Mouse (Mus musculus): ENCODE data around the gene Haspin.
"Not testable (repeated sequence)": the region's sequence is repeated elsewhere in the genome, so short reads cannot be mapped to it uniquely, and the experiment has no call there.

Gene Haspin

GRCm38 (mm10) chr11:73146026-73146974, 8.2 kb upstream of the Haspin start:
- DNase-seq (ENCODE audit: extremely low spot score, low spot score): no peak

DNA sequence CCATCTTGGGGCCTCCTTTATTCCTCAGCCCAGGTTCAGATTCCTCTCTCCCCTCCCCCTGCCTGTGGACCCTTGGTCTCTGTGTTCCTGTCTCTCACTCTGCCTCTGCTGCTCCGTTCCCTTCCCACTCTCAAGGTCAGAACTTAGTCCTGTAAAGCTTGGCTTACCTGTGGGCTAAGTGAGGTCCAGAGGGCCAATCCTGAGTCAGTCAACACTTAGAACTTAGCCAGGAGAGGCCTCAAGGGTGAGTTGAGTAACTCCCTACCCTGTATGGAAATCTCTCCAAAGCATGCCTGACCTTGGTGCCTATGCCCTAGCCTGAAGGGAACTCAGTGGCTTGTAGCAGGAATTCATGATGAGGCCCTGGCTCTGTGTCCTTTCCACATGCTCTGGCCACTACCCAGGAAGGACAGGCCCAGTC, 6.2 kb upstream of the Haspin start:
- DNase-seq (ENCODE audit: extremely low spot score, low spot score): no peak

DNA sequence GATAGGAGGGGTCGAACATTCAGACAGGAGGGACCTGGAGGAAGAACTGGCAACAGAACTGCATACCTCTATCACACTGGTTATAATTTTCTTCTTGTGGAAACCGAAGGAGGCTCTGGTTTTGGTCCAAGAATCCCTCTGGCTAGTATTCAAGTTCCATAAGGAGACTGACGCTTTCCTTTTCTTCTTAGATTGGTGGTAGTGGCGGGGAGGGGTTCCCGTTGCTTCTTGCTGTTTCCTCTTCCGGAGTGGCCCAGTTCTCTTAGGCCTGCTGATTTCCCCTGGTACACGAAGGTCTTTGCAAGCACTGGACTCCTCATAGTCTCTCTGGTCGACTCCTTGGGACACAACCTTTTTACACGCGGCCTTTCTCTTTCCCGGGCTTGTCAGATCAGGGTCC, 978 bp downstream of the Haspin start:
- DNase-seq (ENCODE audit: extremely low spot score, low spot score): no peak

DNA sequence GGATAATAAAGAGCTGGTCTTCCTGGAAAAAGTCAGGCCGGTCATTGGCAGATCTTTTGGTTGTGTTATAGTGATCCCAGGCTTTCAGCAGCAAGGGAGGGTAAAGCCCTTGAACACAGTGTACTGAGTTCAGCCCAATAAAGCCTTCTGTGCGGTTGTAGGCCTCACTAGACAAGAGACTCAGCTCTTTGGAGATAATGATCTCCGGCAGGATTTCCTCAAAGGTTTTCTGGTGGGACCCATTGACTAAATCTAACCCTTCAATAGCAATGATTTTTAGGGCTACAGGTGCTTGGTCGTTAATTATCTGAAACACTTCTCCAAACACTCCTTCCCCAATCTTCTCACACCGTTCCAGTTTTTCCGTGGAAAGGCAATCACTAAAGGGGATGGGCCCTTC, 1.5 kb downstream of the Haspin start:
- no peak for DNase-seq (ENCODE audit: extremely low spot score, low spot score)

- no peak for DNase-seq (ENCODE audit: extremely low spot score, low spot score)
These were observed 3.9 kb downstream of the Haspin start for GRCm38 (mm10) chr11:73134222-73134621.

DNA sequence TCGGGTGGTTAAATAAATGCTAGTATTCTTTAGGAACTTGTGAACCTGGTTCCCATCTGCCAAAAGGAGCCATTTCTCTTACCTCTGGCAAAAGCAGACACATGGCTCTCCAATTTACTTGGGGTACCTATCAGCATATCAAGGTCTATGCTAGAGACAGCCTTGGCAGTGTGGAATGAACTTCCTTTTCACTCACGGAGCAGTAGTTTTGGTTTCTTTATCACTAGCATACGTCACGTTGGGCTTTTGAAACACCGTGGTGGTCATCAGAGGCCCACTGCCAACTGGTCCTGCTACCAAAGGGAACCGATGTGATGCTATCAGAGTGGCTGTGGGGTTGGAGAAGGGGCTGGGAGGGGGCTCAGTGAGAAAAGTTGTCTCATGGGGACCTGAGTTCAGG, 5.1 kb downstream of the Haspin start:
- DNase-seq (ENCODE audit: extremely low spot score, low spot score): no peak

DNA sequence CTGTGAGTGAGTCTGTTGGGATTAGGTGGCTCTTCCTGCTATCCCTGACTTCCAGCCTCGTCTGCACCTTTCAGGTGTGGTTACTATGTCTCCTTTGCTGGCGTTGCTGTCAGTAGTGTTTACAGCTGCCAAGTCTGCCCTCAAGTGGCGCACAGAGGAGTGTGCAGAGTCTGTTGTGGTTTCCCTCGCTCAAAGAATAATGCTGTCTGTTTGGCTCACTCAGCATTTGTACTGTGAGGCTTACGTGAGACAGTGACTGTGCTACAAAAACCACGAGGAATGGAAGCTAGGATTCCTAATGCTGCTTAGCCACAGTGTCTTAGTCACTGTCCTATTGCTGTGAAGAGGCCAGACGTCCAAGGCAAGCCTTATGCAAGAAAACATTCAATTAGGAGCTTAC, 7.1 kb downstream of the Haspin start:
- no peak for DNase-seq (ENCODE audit: extremely low spot score, low spot score)

- DNase-seq (ENCODE audit: extremely low spot score, low spot score): no peak
These were observed 11.6 kb downstream of the Haspin start for GRCm38 (mm10) chr11:73126495-73126894.

DNA sequence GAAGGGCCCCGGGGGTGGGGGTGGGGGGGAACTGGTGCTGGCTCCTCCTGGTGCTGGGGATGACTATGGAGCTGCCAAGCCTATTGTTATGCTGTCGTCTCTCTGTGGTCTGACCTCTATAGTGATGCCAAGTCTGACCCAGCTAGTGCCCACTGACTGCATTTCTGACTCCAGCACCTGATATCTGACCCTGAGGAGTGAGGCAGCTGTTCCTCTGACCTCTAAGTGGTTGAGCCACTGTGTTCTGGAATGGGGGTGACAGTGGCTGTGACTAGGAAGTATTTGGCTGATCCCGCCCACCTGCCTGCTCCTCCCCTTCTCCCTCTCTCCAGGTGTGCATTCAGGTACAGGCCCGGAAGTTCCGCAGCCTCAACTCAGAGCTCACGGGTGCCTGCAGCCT, 26.7 kb downstream of the Haspin start:
- DNase-seq (ENCODE audit: extremely low spot score, low spot score): no peak

DNA sequence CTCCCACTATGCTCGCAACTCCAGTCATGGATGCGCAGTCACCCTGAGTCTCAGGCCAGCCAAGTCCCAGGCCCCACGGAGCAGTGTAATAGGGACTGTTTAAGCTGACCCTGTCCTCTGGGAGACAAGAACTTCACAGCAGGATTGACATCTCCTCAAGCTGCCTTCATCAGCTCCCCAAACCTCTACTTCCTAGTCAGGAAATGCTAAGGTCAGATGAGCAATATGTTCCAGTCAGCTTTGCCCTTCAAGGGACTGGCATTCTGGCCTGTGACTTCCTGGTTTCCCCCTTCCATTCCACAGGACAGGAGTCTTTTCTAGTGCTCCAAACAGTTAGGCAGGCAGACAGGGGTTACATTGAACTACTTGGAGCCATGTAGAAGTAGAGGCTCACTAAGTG, 28.2 kb downstream of the Haspin start:
- DNase-seq (ENCODE audit: extremely low spot score, low spot score): no peak

GRCm38 (mm10) chr11:73108898-73109625, 29.0 kb downstream of the Haspin start:
- no peak for DNase-seq (ENCODE audit: extremely low spot score, low spot score)

- no peak for DNase-seq (ENCODE audit: extremely low spot score, low spot score)
These were observed 29.7 kb downstream of the Haspin start for GRCm38 (mm10) chr11:73108195-73108897.

DNA sequence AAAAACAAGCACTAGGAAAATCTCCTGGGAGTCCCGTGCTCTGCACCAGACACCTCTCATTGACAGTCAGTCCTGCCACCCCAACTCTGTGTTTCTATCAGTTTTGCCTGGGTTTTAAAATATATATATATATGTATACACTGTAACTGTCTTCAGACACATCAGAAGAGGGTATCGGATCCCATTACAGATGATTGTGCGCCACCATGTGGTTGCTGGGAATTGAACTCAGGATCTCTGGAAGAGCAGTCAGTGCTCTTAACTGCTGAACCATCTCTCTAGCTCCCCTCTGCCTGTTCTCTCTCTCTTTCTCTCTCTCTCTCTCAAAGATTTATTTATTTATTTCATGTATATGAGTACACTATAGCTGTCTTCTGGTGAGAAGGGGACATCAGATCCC, 30.7 kb downstream of the Haspin start:
- DNase-seq (ENCODE audit: extremely low spot score, low spot score): not testable (repeated sequence)

- no peak for DNase-seq (ENCODE audit: extremely low spot score, low spot score)
These were observed 32.8 kb downstream of the Haspin start for GRCm38 (mm10) chr11:73105246-73105645.

- DNase-seq (ENCODE audit: extremely low spot score, low spot score): no peak
These were observed 36.8 kb downstream of the Haspin start for GRCm38 (mm10) chr11:73101308-73101707.

GRCm38 (mm10) chr11:73099976-73100750, 37.9 kb downstream of the Haspin start:
- no peak for DNase-seq (ENCODE audit: extremely low spot score, low spot score)

GRCm38 (mm10) chr11:73098860-73099259, 39.2 kb downstream of the Haspin start:
- no peak for DNase-seq (ENCODE audit: extremely low spot score, low spot score)

DNA sequence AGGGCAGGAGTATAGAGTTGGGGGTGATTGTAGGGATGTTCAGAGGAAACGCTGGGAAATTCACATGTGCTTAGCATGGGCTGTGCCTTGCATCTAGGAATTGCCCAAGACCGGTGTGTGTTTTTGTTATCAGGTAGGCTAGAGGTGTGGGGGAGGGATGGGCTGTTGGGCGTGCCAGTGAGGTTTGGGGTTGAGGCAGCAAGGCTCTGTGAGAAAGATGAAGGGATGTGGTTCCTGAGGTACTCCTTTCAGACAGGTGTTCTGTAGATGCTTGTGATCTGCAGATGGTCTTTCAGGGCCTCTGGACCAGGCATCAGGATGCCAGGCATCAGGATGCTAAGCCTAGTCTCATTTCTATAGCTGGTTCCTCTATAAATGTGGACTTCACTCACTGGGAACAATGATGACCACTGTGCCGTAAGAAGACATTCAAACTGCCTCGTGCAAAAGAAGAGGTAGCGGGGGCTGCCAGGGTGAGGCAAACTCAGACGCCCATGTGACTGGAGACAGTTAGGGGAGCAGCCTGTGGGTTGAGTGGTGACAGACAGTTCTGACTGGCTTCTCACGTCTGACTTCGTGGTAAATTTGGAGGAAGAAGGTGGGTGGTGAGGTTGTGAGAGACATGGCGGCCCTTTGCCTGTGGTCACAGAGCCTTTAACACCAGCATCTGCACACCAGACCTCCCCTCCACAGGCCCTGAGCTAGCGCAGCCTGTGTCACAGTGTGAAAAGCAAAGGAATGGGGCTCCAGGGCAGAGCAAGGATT, 43.7 kb downstream of the Haspin start:
- no peak for DNase-seq (ENCODE audit: extremely low spot score, low spot score)

GRCm38 (mm10) chr11:73092877-73093276, 45.2 kb downstream of the Haspin start:
- DNase-seq (ENCODE audit: extremely low spot score, low spot score): no peak

- no peak for DNase-seq (ENCODE audit: extremely low spot score, low spot score)
These were observed 46.0 kb downstream of the Haspin start for GRCm38 (mm10) chr11:73092057-73092456.

Data from neural tube, embryonic 10.5 days (tissue).